Mouse (Mus musculus): ENCODE results near the gene Hoxa9.

GRCm38 (mm10) chr6:52276382-52276781 is 45.5 kb upstream of the Hoxa9 start:
- TF ChIP-seq CTCF (conservative IDR thresholded peaks at IDR 0.05; ENCODE audit: low read length) (no peak), NANOG (IDR thresholded peaks at IDR 0.05; ENCODE audit: borderline replicate concordance, low read length) (no peak)
